Mouse (Mus musculus): ENCODE data around the gene Otogl.

DNA sequence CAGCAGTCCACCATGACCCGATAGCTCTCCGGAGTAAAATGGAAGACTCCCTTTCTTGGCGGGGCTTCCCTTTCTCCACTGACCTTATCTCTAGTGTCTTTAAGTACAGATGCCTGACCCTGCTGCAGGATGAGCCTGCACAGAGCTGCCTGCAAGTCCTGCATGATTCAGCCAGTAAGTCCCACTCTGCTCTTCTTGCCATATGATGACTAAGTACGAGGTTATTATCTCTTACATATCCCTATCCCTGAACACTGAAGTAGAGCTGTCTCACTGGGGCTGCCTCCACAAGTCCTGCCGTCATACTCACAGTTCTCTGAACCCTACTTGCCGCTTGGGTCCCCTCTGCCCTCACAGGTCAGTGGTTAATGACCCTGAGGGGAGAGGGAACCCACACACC lies 39.7 kb upstream of the Otogl start:
- TF ChIP-seq POLR2A (IDR thresholded peaks at IDR 0.05; ENCODE audit: low read depth, low read length), result no peak
- no peak for TF ChIP-seq CTCF (IDR thresholded peaks at IDR 0.05; ENCODE audit: borderline replicate concordance, insufficient read depth, low read length)
